Mouse (Mus musculus): ENCODE data around the gene Klf13.

Gene Klf13

DNA sequence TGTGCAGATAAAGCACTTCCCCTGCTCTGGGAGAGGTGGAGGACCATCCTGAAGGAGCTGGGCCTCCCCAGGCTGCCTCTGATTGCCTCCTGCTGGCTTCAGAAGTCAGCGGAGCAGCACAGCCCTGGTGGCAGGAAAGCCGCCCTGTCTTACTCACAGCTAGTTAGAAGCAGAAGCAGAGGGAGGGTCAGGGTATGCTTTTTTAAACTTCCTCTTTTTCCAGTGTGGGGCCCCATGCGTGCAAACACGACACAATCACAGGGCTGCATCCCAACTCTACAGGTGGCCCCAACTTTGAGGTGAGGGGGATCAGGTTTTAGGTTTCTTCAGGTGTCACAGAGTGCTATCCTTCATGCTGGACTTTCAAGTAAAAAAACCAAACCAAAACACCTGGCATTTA lies 27.8 kb downstream of the Klf13 start:
- no peaks in the 10 kb centered on the region; the same call in 1 of the 2 replicates for H3K36me3 ChIP-seq (ENCODE audit: control insufficient read depth, insufficient read depth, low read length, poor library complexity, severe bottlenecking)
- peak; percentile 75 for DNase-seq (ENCODE audit: low read depth, low spot score)

GRCm38 (mm10) chr7:63910225-63910624 lies 28.5 kb downstream of the Klf13 start:
- Histone ChIP-seq H3K36me3 (ENCODE audit: control insufficient read depth, insufficient read depth, low read length, poor library complexity, severe bottlenecking) (no peaks in the 10 kb centered on the region; the same call in 1 of the 2 replicates), H3K27me3 (ENCODE audit: control insufficient read depth, insufficient read depth, low read length, poor library complexity, severe bottlenecking) (no peaks in the 10 kb centered on the region)
- no peak for DNase-seq (ENCODE audit: low read depth, low spot score)

More for the DNA sequence above, 27.8 kb downstream of the Klf13 start:
- H3K27me3 ChIP-seq (ENCODE audit: control insufficient read depth, insufficient read depth, low read length, poor library complexity, severe bottlenecking) = no peaks in the 10 kb centered on the region

DNA sequence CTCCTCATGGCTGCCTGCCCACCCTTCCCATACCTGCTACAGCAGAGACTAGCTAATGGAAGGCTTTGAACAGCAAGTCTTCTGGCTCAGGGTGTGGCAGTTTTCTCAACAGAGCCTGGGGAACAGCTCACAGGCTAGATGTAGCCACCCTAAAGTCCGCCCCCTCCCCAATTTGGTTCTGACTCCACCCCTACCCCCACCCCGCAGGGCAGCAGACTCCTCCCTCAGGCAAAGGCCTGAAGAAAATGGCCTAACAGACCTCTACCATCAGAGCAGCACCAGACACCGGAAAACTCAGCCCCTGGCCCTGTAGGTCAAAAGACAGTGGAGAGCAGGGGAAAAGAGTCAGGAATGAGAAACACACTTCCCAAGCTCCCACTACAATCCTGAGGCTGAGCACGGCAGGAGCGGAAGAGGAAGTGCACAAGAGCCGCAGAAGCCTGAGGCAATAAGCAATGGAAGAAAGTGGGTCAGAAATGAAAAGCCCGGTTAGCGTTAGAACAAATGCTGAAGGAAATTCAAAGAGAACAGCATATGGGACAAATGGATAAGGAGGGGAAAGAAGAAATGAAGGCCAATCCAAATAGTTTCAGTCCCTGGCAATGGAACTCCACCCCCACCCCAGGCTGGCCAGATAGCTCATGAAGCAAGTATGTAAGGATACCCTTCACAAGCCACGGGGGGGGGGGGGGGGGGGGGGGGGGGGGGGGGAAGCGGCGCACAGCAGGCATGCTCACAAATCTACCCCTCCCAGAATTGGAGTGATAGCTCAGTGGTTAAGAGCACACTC lies 30.0 kb downstream of the Klf13 start:
- DNase-seq (ENCODE audit: low read depth, low spot score) = no peak
- Histone ChIP-seq H3K36me3 (ENCODE audit: control insufficient read depth, insufficient read depth, low read length, poor library complexity, severe bottlenecking) (no peaks in the 10 kb centered on the region; the same call in 1 of the 2 replicates), H3K27me3 (ENCODE audit: control insufficient read depth, insufficient read depth, low read length, poor library complexity, severe bottlenecking) (no peaks in the 10 kb centered on the region)

- Histone ChIP-seq H3K36me3 (ENCODE audit: control insufficient read depth, insufficient read depth, low read length, poor library complexity, severe bottlenecking) (no peaks in the 10 kb centered on the region; the same call in 1 of the 2 replicates), H3K27me3 (ENCODE audit: control insufficient read depth, insufficient read depth, low read length, poor library complexity, severe bottlenecking) (no peaks in the 10 kb centered on the region)
- DNase-seq (ENCODE audit: low read depth, low spot score) = no peak
Observed at GRCm38 (mm10) chr7:63907778-63908495, 30.8 kb downstream of the Klf13 start.

DNA sequence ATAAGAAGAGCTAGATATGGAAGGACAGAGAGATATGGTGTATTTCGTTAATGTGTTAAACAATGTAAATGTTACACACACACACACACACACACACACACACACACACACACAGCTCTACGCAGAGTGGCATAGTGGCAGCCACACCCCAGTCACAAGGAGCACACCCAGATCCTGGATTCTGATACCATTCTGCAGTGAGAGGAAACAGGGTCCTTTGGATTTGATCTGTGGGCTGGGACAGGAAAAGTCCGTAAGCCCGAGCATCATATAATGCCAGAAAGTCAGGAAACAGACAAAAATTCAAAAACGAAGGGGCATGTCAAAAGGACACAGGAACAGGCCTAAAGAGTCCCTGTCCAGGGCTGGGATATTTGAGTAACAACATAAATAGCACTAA lies 33.1 kb downstream of the Klf13 start:
- H3K36me3 ChIP-seq (ENCODE audit: control insufficient read depth, insufficient read depth, low read length, poor library complexity, severe bottlenecking) = no peaks in the 10 kb centered on the region; the same call in 1 of the 2 replicates
- H3K27me3 ChIP-seq (ENCODE audit: control insufficient read depth, insufficient read depth, low read length, poor library complexity, severe bottlenecking) = no peaks in the 10 kb centered on the region
- DNase-seq (ENCODE audit: low read depth, low spot score) = no peak

GRCm38 (mm10) chr7:63905190-63905589 lies 33.5 kb downstream of the Klf13 start:
- DNase-seq (ENCODE audit: low read depth, low spot score) = no peak
- H3K36me3 ChIP-seq (ENCODE audit: control insufficient read depth, insufficient read depth, low read length, poor library complexity, severe bottlenecking) = no peaks in the 10 kb centered on the region; the same call in 1 of the 2 replicates
- no peaks in the 10 kb centered on the region for H3K27me3 ChIP-seq (ENCODE audit: control insufficient read depth, insufficient read depth, low read length, poor library complexity, severe bottlenecking)

DNA sequence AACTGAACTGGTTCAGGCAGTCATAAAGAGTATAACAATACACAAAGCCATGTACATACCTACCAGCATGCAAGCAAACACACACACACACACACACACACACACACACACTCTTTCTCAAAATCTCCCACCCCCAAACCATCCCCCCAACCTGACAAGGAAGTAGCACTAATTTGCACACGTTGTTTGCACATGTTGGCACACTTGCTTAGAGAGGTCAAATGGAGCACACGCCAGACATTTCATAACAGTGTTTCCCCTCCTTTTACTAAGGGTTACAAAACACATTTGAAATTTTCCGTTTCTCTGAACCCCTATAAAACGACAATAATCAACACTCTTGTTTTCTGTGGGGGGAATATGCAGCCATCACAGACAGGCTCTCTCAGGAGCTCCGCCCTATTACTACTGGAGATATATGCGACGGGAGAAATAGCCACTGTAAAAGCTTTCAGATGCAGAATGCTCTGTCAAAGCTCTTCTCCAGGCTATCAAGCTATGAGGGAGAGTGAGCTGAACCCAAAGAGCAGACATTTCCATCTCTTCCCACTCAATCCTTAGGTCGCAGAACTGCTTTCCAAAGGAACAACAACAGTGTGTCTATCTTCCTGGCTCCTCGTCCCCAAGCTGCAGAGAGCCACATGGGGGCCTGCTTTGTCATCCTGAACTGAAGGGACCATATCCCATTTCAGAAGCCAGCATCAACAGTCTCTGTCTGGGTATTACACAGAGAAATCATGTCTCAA lies 34.9 kb downstream of the Klf13 start:
- DNase-seq (ENCODE audit: low read depth, low spot score) = no peak
- no peaks in the 10 kb centered on the region; the same call in 1 of the 2 replicates for H3K36me3 ChIP-seq (ENCODE audit: control insufficient read depth, insufficient read depth, low read length, poor library complexity, severe bottlenecking)
- H3K27me3 ChIP-seq (ENCODE audit: control insufficient read depth, insufficient read depth, low read length, poor library complexity, severe bottlenecking) = no peaks in the 10 kb centered on the region

DNA sequence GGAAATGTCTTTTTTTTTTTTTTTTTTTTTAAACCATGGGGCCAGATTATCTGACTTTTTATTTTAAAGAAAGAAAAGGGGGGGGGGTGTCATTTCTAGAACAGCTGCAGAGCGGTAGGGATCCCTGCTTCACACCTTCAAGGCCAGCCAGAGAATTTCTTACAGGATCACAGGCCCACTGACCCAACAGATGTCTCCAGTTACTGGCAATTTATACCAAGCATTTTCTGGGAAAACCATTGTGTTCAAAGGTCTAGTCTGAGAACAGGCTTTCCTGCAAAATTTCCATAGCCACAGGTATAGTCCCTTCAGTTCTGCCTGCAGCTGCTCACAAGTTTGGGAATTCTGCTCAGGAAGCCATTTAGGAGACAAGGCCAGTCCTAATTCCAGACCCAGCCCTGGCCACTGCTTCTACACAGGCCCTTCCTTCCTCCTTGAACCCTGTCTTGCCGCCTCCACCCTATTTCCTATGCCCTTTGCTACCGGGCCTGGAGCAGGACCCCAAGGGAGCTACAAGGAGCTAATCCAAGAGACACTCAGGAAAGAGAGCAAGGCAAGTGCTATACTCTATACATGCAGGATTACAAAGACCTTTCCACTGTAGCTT lies 36.0 kb downstream of the Klf13 start:
- no peaks in the 10 kb centered on the region for H3K27me3 ChIP-seq (ENCODE audit: control insufficient read depth, insufficient read depth, low read length, poor library complexity, severe bottlenecking)
- DNase-seq (ENCODE audit: low read depth, low spot score) = no peak

GRCm38 (mm10) chr7:63901942-63902341 lies 36.8 kb downstream of the Klf13 start:
- no peak for DNase-seq (ENCODE audit: low read depth, low spot score)
- Histone ChIP-seq H3K36me3 (ENCODE audit: control insufficient read depth, insufficient read depth, low read length, poor library complexity, severe bottlenecking) (no peaks in the 10 kb centered on the region; the same call in 1 of the 2 replicates), H3K27me3 (ENCODE audit: control insufficient read depth, insufficient read depth, low read length, poor library complexity, severe bottlenecking) (no peaks in the 10 kb centered on the region)

More for the DNA sequence above, 36.0 kb downstream of the Klf13 start:
- H3K36me3 ChIP-seq (ENCODE audit: control insufficient read depth, insufficient read depth, low read length, poor library complexity, severe bottlenecking) = no peaks in the 10 kb centered on the region; the same call in 1 of the 2 replicates

GRCm38 (mm10) chr7:63901346-63901745 lies 37.4 kb downstream of the Klf13 start:
- no peaks in the 10 kb centered on the region for H3K27me3 ChIP-seq (ENCODE audit: control insufficient read depth, insufficient read depth, low read length, poor library complexity, severe bottlenecking)
- H3K36me3 ChIP-seq (ENCODE audit: control insufficient read depth, insufficient read depth, low read length, poor library complexity, severe bottlenecking) = no peaks in the 10 kb centered on the region; the same call in 1 of the 2 replicates

DNA sequence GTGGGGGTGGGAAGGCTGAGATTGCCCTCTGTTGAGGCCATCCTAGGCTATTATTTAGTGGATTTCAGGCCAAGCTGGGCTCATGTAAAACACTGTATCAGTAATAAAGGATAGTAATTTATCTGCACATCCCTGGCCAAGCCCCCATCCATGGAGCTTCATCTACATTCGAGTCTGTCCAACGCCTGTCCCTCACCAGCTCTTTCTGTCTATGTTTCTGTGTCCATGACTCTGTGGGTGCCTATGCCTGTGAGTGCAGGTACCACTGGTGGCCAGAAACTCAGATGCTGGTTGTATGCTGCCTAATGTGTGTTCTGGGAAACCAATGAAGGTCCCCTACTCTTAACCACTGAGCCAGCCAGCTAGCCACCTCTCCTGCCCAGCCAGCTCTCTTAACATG lies 38.3 kb downstream of the Klf13 start:
- no peaks in the 10 kb centered on the region for H3K36me3 ChIP-seq (ENCODE audit: control insufficient read depth, insufficient read depth, low read length, poor library complexity, severe bottlenecking)
- no peaks in the 10 kb centered on the region for H3K27me3 ChIP-seq (ENCODE audit: control insufficient read depth, insufficient read depth, low read length, poor library complexity, severe bottlenecking)
- DNase-seq (ENCODE audit: low read depth, low spot score) = no peak

More at GRCm38 (mm10) chr7:63901346-63901745, 37.4 kb downstream of the Klf13 start:
- no peak for DNase-seq (ENCODE audit: low read depth, low spot score)

GRCm38 (mm10) chr7:63899925-63900324 lies 38.8 kb downstream of the Klf13 start:
- no peak for DNase-seq (ENCODE audit: low read depth, low spot score)
- Histone ChIP-seq H3K36me3 (ENCODE audit: control insufficient read depth, insufficient read depth, low read length, poor library complexity, severe bottlenecking) (no peaks in the 10 kb centered on the region), H3K27me3 (ENCODE audit: control insufficient read depth, insufficient read depth, low read length, poor library complexity, severe bottlenecking) (no peaks in the 10 kb centered on the region)

DNA sequence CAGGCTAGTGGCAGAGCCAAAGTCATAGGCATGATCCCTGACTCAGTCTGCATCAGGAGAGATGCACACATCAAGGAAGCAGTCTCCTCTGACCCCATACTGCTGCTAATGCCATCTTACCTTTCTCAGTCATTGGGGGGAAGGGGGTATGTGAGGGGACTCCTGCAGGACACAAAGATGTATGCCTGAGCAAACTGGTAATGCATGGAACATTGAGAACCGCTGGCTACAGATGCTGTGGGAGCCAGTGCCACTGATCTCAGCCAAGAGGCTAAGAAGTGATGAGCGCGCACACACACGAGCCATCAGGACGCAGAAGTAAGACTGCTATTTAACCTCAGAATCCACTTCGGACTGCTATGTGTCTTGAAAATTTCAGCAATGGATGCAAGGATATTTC lies 40.5 kb downstream of the Klf13 start:
- no peak for DNase-seq (ENCODE audit: low read depth, low spot score)
- Histone ChIP-seq H3K36me3 (ENCODE audit: control insufficient read depth, insufficient read depth, low read length, poor library complexity, severe bottlenecking) (no peaks in the 10 kb centered on the region), H3K27me3 (ENCODE audit: control insufficient read depth, insufficient read depth, low read length, poor library complexity, severe bottlenecking) (no peaks in the 10 kb centered on the region)

GRCm38 (mm10) chr7:63897655-63898054 lies 41.1 kb downstream of the Klf13 start:
- H3K36me3 ChIP-seq (ENCODE audit: control insufficient read depth, insufficient read depth, low read length, poor library complexity, severe bottlenecking) = no peaks in the 10 kb centered on the region
- no peaks in the 10 kb centered on the region for H3K27me3 ChIP-seq (ENCODE audit: control insufficient read depth, insufficient read depth, low read length, poor library complexity, severe bottlenecking)
- no peak for DNase-seq (ENCODE audit: low read depth, low spot score)

Data from splenic B cell, adult 2 months (primary cell).